Mouse (Mus musculus) gastrocnemius, adult 8-10 months (tissue): ENCODE results near the gene Tjp3. TPM values are rescaled to one million over a fixed set of nuclear protein-coding genes. Genes with fewer than 3 reads are reported as not detected.

ENCODE experiments used
- DNase-seq, 2 experiments: peaks; one replicate each; pipeline ENCODE4 v3.0.0; 2022; ENCODE audit warnings: low spot score in 2 of 2
- total RNA-seq, 4 experiments: library from RNA; stranded (reverse); gene quantifications; 2 replicates each; pipeline ENCODE4 v1.2.4; 2022

Gene Tjp3
- total RNA-seq, 4 experiments from 2014 or later: not detected

DNA sequence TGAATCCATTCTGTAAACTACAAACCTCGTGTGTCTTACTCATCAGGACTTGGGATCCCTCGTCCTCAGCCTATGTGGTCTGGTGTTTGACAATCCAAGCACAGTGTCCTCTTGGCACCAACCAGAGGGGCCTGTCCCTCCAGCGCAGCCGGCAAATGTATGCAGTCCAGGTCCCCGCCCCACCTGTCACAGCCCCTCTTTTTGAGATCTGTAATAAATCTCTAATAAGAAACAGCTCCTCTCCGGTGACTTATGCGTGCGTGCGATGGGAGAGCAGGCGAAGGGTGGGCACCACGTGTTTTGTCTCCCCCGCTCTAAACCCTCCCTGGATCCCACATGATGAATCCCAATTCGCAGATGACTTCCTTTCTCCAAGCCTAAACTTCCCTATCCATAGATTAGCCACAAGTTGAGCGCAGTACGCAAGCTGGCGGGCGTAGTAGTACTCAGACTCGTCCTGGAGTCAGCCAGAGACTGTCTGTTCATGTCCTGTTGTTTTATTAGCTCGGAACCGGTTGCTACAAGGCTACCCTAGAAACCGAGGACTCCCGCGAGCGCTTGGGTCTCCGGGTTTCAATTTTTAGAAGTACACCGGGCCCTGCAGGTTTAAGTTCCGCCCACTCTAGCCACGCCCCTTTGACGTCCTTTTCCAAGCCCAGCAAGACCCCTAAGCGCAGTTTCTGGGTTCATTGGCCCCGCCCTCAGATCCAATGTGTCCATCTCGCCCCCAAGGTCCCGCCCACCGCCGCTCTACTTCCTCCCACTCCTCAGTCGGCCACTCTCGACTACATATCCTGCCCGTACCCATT lies 28.6 kb upstream of the Tjp3 start:
- no peak for DNase-seq

DNA sequence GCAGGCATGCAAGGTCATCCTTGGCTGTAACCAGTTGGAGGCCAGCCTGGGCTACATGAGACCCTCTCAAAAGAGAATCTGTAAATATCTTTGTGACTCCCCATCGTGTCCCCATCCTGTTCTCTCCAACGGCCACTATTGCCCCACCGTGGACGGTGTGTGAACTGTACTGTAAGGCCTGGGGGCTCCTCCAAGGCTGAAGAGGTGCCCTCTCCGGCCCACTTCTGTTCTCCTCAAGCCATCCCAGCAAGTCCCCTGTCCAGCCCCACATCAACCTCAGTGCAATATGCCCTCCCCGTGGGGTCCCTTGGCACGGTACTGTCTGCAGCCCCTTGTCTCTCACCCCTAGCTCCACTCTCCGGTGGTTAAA lies 27.9 kb upstream of the Tjp3 start:
- DNase-seq: no peak

DNA sequence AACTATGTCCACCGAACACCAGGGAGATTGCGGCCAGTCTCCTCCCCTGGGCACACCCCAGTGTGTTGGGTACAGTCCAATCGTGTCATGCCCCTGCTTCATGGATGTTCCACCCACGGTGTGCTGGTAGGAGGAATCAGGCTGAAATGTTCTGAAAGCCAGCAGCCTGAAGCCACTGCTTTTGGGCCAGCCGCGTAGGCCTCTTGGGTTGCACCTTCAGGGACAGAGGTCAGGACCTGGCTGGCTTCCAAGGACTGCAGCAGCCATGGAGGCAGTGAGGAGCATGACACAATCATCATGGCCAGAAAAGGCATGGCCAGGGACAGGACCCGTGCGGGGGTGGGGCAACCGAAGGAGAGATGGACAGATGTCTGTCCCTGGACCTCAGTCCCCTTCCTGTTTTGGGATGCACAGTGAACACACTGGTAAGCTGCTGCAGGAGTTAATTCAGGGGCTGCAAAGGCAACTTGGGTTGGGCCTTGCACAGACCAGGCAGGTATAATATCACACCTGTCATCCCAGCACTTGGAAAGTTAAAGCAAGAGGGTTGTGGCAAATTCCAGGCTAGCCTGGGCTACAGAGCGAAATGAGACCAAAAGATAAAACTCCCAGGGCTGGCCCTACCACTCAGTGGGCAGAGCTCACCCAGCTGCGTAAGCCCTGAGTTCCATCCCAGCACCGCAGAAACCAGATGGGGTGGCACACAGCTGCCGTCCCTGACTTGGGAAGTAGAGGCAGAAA lies 27.4 kb upstream of the Tjp3 start:
- peak in 1 of 2 experiments; percentile 43 for DNase-seq

DNA sequence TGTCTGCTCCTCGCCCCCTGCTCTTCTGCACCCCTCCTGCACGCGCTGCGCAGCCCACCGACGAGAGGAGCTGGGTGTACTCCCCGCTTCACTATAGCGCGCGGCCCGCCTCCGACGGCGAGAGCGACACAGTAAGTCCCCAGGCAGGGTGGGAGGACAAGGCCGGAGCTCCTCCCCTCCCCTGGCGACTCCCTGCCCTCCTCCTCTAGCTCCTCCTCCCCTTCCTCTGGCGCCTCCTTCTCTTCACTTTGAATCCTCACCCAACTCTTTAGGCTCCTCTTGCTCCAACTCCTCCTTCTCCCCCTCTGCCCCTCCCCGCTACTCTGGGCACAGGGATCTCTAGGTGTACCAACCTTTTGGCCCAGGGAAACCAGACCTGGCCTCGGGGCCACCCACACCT lies 25.9 kb upstream of the Tjp3 start:
- DNase-seq: no peak

DNA sequence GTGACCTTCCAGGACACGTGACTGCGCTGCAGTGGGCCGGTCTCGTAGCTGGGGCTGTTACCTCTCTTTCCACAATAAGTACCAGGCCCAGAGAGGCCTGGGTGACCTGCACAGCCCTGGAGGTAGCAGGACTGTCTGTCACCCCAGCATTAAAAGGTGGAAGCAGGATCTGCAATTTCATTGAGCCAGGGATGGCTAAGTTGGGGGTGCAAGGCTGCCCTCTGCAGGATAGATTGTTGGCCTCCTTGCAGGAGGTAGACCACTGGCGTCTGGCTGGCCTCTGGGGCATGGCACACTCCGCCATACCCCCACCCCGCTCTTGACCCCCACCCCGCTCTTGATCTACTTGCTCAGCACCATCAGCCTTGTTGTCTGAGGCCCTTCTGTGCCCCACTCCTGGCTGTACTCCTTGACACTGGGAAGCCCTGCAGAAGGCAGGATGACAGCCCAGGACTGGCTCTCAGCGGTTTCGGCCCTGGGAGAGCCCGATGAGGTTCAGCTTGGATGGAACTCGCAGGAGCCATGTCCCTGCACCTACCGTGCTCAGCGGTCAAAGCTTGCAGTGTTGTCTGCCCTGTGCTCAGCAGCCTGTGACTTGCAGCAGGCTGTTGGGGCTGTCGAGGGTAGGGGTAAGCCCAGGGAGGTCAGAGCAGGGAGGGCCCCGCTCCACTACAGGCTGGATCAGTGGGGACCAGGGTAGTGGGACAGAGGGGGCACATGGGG lies 25.1 kb upstream of the Tjp3 start:
- DNase-seq: no peak

DNA sequence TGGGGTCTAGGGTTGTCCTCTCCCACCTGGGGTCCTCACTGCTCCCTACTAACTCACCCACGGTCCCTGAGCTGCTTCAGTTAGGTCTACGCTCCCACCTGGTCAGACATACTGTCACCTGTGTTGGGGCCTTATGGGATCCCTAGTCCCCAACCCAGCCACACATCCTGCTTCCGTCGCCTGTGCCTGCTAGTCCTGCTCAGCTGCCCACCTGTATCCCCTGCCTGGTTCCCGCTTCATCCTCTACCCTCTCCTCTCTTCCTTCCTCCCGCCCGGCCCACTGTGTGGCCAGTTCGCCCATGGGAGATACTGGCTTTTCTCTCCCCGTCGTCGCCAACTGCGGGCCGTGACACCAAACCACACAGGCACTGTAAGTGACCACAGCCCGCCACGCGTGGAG lies 24.2 kb upstream of the Tjp3 start:
- no peak for DNase-seq

DNA sequence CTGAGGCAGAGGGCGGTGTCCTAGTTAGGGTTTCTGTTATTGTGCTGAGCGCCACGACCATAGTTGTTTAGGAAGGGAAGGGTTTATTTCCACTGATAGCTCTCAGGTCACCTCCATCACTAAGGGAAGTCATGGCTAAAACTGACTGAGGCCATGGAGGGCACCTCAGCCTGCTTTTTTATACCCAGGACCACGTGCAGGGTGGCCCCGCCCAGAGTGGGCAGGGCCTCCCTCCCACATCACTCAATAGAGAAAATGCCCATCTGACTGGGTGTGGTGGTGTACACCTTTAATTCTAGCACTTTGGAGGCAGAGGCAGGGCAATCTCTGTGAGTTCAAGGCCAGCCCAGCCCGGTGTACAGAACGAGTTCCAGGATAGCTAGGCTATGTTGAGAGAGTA lies 22.8 kb upstream of the Tjp3 start:
- no peak for DNase-seq

DNA sequence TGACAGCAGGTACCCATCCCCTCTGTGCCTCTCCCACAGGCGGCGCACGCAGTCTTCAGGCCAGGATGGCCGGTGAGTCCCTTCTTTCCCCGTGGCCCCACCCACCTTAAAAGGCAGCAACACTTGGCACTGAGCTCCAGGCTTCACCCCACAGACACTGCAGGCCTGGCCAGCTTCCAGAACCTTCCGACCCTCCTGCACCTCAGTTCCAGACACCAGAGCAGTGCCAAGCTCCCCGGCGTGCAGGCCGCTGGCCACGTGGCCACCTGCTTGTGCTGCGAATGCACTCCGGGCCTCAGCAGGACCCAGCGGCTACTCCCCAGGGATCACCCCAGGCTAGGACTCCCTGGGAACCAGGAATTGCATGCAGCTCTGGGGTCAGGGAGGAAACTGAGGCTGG lies 22.2 kb upstream of the Tjp3 start:
- DNase-seq: no peak

DNA sequence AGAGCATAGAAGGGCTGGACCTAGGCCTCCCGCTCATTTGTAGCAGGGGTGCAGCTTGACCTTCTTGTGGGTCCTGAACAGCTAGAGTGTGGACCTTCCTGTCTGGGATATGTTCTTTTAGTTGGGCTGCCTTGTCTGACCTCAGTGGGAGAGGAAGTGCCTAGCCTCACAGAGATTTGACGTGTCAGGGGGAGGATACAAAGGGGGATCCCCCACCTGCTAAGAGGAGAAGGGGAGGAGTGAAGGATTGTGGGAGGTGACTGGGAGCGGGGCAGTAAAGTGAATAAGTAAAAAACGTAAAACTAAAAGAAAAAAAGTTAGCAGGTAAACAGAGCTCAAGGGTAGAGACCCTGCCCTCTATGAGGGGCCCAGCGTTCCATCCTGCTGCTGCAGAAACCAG lies 18.2 kb upstream of the Tjp3 start:
- no peak for DNase-seq

DNA sequence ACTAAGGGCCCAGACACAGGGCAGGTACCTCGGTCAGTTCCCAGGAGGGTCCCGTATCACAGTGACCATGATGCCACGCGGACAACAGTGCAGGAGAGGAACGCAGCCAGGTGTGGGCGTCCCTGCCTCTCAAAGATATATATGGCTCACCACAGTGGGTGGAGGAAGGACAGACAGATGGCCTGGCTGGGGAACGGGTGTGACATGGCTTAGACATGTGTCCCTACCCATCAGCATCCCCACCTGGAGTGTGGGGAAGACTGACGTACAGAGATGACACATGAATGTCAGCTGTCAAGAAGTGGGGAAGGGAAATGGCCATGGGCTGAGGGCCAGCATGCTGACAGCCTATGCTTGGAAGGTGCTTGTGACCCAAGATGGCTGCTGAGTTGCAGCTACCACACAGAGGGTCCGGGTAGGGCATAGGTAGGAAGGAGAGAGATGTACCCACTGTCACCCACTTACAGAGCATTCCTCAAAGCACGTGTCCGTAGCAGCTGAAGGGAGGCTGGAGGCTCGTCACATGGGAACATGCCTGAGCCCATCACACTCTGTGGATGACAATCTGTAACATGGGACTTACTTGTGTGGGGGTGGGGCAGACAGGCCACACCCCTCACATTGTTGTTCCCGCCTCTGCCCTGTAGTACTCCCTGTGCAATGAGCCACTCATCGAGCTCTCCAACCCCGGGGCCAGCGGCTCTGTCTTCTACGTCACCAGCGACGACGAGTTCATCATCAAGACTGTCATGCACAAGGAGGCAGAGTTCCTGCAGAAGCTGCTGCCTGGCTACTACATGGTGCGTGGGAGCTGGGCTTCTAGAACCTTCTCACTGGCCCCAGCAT lies 15.7 kb upstream of the Tjp3 start:
- no peak for DNase-seq

DNA sequence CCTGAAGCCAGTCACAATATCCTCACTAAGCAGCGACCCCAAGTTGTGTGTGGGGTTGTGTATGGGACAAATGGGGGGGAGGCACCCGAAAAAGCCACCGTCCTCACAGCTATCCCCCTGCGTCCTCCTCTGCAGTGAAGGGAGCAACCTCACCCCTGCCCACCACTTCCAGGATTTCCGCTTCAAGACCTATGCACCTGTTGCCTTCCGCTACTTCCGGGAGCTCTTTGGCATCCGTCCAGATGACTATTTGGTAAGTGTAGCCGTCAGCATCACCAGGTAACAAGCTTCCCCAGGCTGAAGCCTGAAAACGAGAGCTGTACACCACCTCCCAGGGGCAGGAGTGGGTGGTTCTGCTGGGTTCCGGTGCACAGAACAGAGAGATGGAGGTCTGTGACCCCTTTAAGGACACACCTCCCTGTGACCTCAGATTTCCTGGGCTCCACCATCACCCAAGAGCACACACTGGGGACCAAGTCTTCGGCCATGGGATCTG lies 14.8 kb upstream of the Tjp3 start:
- no peak for DNase-seq

DNA sequence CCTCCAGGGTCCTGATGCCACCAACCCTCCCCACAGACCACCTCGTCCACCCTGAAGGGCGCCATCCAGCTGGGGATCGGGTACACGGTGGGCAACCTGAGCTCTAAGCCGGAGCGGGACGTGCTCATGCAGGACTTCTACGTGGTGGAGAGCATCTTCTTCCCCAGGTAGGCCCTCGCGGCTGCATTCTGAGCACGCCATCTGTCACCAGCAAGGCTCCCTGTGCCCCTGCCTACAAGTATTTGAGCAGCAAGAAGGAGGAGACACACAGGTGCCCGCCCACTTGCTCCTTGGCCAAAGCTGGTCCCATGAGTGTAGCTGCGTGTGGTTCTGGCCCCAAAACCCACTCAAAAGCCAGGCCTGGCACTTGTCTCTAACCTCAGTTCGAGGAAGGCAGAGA lies 14.3 kb upstream of the Tjp3 start:
- no peak for DNase-seq

DNA sequence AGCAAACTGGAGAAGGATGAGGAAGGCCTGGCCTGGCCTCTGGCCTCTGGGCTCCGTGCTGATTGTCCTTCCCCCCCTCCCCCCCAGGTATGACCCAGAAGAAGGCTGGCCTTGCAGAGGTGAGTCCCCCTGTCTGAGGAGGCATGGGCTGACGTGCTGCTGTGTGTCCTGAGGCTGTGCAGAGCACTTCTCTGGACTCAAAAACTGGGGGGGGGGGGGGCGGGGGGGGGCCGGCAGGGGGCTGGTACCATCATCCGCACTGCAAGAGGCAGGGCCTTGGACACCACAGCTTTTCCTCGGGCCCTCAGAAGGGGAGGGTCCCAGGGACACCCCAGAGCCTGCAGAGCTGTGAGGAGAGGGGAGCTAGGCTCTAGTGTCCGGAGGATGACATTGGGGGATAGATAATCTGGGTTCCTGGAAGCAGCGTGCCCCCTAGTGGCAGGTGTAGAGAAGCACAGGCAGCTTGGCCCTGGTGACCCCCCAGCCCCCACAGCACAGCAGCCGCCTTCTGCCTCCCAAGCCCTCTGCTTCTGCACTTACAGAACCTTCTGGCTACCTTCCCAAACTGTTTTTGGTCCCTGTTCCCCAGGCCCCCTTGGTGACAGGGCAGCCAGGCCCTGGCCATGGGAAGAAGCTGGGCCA lies 13.3 kb upstream of the Tjp3 start:
- DNase-seq: no peak

DNA sequence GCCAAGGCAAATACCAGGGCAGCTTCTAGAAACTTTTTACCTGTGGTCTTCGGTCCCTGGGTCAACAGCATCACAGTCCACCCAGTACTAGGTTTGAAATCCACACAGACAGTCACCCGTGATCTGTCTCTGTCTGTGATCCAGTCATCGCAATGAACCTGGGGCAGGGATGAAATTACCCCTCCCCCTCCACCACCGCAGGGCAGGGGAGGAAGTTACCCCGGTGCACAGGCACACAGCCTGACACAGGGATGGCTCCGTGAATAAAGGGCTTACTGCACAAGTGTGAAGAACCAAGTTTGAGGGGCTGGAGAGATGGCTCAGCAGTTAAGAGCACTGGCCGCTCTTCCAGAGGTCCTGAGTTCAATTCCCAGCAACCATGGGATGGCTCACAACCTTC lies 12.4 kb upstream of the Tjp3 start:
- DNase-seq: no peak

DNA sequence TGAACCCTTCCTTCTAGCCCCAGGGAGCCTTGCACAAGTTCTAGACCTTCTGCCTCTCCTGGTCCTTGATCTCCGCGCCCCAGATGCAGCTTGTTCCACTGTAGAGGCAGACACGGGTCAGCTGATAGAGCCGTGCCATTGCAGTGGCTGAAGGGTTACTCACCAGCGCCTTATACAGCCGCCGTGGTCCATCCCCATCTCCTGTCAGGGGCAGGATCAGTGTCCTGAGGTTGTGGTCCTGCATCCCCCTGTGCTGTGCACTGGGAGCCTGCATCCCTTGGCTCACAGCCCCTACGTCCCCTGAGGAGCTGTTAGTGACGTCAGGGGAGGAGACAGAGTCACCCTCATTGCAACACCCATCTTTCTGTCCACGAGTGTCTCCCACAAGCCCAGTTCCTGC lies 11.9 kb upstream of the Tjp3 start:
- no peak for DNase-seq

DNA sequence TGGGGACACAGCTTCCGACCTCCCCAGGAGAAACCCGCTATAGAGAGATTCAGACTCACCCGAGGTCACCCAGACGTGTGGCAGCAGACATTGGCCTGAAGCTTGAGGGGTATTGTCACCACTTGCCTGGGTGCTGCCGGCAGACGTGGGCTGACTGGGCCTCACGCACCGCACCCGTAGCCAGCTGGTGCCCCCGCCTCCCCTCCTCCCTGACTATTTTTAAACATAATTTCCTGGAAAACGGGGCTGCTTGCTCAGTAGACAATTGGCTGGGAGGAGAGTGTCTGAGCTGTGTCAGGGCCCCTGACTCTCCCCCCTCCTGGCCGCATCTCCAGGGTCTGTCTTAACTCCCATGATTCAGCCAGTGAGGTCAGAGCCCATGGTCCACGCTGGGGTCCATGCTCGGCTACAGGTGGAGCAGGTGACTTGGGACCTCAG lies 11.4 kb upstream of the Tjp3 start:
- no peak for DNase-seq

DNA sequence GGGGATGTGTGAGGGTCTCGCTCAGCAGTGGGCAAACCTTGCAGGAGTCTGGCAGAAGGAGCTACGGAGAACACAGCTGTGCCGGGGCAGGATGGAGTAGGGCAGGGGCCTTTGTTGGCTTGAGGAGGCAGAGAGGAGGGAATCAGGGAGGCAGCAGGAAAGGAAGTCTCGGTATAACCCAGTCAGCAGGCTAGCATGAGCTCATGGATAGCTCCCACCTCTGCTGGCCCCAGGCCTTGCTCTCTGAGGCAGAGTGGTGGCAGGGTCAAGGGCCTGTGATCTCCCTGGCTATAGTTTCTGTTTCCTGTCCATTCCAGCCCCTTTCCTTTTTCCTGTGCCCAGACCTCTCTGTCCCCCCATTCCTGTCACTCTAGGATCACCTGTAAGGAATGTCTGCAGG lies 10.9 kb upstream of the Tjp3 start:
- no peak for DNase-seq

DNA sequence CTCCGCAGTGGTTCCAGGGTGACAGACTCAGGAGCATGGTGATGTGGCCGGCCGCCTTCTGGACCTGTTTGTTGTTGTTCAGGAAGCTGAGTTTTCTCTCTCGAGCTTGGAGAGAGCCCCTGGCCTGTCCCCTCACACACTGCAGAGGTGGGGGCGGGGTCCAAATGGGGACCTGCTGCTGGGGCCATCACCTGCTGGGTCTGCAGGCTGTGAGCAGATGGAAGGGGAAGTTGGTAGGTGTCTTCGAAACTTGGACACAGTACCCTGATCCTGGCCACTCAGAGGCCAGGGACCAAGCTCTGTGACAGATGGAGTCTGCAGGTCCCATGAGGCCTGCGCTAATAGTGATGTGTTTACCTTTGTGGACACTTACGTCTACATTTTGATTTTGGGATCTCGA lies 9.9 kb upstream of the Tjp3 start:
- no peak for DNase-seq

DNA sequence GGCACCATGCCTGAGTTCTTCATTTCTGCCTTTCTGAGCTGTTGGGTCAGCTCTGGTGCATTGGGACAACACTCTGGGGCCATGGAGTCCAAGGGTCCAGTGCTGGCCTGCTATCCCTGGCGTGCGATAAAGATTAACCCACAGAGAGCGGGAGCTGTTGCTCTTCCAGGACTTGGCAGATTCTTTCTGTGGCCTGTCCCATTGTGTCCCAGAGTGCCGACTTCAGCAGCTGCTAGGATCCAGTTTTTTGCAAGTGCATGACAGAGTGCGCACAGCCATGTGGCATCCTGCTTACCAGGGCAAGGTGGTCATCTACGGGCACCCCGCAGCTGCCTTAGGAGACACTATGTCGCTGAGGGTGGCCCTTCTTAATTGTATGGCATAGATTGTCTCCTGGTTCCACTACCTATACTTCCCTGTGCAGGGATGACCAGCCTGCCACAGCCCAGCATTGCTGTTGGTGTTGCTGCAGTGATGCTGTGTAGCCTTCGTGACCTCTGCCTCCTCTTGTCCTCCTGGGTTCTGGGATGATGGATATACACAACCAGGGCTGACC lies 9.0 kb upstream of the Tjp3 start:
- DNase-seq: no peak

DNA sequence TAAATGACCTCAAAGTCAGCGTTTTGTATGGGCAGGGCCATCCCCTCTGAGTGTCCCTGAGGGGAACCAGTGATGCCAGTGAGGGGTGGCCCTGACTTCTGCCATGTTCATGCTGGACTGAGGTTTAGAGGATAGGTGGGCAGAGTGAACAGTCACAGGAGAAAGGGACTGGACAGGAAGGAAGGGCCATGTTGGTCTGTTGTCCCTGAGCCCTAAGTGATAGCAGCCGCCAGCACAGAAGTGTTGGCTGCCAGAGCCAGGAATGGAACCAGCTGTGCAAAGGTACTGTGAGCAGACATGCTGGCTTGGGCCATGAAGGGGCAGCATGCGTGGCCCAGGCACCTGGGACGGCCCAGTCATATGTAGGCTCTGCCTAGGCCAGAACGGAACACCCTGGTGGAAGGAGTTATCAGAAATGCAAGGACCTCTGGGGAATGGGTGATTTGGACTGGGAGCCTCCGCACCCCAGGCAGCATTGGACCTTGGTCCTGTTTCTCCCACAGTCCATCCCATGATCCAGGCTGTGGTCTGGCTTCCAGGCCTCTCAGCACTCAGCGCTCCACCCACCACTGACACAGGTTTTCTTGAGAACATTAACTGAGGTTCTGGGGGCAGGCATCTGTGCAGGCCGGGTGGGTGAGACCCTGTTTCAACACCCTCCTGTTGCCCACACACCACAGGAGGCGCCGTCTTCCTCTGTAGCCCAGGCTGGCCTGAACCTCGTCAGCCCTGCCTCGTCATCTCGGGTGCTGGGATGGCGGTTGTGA lies 8.4 kb upstream of the Tjp3 start:
- no peak for DNase-seq
